Mouse (Mus musculus): Measurements from ENCODE around the gene Tbcel. TPM values are rescaled to one million over a fixed set of nuclear protein-coding genes. Genes with fewer than 3 reads are reported as not detected.

Tbcel gene
- total RNA-seq, 2 experiments from 2014 or later: 20.4 to 20.6 TPM

DNA sequence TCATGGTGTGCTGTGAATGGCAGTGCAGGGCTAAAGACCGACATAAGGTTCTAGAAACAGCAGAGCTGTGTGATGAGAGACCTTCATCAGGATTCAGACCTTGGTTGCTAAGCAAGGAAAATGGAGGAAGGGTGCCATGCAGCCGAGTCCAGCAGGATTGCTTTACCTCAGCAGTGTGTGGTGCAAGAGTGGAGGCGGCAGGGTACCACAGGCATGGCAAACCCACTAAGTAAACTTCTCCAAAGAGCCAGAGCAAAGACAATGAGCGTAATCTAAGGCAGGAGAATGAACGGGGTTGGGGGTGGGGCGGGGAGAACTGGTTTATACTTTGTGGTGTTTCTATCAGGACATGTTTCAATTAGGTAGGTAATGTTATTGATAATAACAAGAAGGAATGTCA is 58.6 kb downstream of the Tbcel start:
- DNase-seq: no peak
- intact Hi-C loops (cut with DNase I): no loop called here

DNA sequence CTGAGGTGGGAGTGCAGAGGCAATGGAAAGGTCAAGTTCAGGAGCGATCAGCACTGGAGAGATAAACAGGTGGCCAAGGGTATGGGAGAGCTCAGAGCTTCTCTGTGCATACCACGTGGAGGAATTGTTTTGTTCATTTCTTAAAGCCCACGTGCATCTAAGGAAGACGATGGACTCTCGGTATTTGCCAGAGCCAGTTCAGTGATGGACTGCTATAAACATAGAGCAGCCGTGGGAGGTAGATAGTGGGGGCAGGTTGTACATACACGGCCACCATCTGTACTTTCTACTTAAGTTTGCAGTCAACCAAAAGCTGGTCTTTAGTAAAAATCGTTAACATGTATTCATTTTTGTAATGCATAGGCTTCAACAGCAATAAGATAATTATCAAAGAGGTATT is 65.5 kb downstream of the Tbcel start:
- intact Hi-C loops (cut with DNase I): no loop called here

DNA sequence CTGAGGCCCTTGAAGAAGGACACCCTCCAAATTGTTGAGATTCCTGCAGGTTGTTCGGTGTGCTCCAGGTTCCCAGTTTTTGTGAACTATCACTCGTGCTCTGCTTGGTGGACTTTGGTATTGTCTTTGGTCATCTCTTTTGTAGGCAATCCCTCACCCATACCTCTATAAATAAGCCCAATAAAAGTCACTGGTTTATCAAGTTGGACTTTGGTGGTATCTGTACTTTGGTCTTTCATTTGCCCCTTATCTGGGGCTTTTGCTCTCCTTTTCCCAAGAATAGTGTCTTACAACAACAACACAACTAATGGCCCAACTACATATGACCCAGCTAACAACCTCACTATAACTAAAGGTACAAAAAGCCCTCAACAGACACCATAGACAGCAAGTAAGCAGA is 66.4 kb downstream of the Tbcel start:
- intact Hi-C loops (cut with DNase I): no loop called here
- no peak for DNase-seq

More for the DNA sequence above, 65.5 kb downstream of the Tbcel start:
- DNase-seq: no peak

DNA sequence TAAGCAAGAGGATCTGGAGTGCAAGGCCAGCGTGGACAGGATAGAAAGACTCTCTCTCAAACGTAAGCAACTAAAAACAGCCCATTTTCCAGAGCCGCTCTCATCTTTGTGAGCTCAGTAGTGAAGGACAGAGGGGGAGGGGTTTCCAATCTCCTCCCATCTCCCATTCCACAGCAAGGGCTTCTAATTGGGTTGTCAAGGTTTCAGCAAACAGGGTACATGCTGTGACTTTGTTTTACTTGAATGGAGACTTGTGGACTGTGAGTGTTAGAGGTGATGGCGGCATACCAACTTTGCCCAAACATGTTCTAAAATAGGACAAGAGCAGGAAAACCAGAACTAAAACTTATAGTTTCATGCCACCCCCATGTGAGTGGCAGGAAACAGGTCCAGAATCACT is 68.2 kb downstream of the Tbcel start:
- DNase-seq: no peak
- intact Hi-C loops (cut with DNase I): no loop called here

DNA sequence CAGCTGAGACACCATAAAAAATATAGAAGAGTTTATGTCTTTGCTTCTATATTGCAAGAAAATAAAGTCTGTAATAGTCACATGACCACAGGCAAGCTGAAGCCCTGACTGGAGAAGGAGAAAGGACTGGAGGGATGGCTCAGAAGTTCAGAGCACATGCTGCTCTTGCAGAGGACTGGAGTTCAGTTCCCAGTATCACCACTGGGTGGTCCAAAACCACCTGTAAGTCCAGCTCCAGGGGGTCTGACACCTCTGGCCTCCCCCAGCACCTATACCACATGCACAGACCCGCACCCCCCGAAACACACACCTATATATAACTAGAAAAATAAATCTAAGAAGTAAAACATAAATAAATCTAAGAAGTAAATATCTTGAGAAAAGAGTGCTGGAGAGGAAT is 75.5 kb downstream of the Tbcel start:
- no peak for DNase-seq
- intact Hi-C loops (cut with DNase I): no loop called here

DNA sequence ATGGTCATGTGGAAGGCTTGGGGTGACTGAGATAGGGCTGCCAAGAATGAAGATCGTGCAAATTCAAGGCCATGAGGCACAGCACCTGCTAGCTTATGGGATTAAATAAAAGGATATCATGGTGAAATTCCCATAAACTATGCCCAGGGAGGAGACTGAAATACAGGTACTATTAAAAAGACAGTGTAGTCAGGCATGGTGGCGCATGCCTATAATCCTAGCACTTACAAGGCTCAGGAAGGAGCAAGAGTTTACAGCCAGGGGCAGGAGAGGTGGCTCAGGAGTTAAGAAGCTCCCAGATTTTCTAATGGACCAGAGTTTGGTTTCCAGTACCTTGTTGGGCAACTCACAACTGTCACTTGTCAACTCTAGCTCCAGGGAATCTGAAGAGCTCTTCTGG is 76.0 kb downstream of the Tbcel start:
- no peak for DNase-seq
- intact Hi-C loops (cut with DNase I): no loop called here

DNA sequence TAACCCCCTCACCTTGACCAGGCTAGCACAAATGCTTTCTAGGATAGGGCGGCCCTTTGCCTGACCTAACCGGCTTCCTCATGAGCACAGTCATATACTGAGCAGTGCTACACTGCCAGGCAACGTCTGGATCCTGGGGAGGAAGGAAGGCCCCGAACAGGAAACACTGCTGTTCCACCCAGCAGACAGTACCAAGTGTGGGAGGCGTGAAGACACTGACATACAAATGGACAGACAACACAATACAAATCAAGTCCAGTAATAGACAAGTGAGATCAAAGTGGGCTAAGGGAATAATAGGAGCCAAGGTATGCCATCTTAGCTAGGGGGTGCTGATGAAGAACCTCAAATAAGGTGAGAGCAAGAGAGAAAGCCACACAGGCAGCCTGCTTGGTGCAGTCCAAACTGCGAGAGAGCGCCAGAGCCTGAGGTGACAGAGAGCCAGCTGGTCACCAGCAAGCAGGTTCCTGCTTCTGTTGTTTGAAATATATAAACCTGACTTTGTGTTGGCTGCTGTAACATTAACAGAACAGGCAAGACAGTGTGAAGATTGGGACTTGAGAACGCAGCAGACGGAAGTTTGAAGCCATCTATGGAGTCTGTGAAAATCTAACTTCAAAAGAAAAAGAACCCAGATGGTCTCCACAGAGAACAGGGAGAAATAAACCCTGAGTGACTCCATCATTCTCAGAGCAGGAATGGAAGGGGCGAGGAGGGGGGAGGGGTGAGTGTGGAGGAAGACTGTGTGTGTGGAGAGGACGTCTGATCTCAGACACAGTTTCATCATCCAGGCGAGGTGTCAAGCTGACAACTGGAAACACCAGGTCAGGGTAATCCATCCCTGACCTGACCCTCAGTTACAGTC is 79.3 kb downstream of the Tbcel start:
- peak; percentile 9 to 13 for DNase-seq
- intact Hi-C loops (cut with DNase I): no loop called here

DNA sequence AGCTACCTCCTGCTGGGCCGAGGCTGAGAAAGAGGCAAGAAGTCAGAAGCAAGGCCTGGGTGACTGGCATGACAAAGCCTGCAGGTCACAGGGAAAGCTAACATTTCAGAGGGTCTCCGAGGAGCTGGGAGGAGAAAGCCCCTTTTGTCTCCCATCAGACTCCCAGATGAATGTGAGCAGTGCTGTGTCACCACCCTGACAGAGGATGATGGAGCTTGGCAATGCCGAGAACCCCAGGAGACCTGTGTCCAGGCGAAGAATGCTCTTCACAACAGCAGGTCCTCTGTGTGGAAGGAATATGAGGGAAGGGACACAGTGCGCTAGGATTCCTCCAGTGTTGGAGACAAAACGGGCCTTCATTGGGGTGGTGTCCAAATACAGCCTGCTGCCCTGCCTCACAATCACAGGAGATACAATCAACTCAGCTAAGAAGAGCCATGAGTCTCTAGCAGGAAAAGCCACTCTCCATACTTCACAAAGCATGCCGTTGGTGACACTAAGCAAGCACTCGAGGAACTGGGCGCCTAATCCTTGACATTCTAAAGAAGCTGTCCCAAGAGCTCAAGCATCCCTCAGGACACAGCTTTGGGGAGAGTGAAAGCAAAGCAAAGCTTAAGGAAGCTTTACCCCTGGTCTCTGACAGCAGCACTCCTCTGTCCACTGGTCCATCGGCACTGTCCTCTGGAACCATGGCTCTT is 80.8 kb downstream of the Tbcel start:
- intact Hi-C loops (cut with DNase I): no loop called here

DNA sequence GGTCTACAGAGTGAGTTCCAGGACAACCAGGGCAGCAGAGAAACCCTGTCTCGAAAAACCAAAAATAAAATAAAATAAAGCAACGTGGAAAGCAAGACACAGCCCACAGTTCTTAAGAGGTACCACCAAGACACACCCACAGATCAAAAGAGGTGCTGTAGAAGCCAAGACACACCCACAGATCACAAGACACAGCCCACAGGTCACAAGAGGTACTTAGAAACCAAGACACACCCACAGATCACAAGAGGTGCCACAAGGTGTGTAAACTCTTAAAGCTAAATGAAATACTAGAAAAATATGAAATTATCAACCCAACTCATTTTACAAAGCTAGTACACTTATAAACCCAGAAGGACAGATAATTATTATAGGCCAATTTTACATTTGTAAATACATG is 84.0 kb downstream of the Tbcel start:
- no peak for DNase-seq
- intact Hi-C loops (cut with DNase I): no loop called here

More for the DNA sequence above, 80.8 kb downstream of the Tbcel start:
- DNase-seq: no peak

DNA sequence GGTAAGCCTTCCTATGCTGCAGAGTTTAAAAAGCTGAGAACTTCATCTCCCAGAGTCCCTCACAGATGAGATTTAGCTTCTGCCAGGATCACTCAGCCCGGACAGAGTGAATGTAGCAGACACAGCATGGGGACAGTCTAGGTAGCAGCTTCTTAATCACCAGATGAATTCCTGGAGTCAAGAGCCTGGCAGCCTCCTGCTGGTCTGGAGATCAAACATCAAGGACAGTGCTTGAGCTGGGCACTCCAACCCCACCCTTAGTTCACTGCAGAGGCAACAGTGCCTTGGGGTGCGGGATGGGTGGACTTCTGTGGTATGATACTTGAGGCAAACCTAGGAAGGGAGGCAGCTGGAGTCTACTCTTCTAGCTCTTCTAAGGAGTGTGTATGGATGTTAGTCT is 87.9 kb downstream of the Tbcel start:
- intact Hi-C loops (cut with DNase I): no loop called here
- no peak for DNase-seq

DNA sequence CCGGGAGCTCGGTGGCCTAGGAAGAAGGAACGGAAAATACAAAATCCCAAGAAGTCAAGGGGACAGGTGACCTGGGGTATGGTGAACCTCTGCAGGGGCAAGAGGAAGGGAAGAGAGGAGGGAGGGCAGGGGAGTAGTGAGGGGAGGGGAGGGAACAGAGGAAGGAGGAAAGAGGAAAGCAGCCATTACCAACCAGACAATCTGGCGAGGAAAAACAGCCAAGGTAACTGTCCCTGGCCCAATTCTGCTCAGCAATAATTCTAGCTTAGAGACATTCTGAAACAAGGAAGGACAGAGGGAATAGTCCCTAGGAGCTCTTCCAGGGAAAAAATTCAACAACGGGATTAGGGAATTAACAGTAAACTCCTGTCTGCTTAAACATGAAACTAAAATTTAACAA is 88.8 kb downstream of the Tbcel start:
- intact Hi-C loops (cut with DNase I): no loop called here
- DNase-seq: no peak

DNA sequence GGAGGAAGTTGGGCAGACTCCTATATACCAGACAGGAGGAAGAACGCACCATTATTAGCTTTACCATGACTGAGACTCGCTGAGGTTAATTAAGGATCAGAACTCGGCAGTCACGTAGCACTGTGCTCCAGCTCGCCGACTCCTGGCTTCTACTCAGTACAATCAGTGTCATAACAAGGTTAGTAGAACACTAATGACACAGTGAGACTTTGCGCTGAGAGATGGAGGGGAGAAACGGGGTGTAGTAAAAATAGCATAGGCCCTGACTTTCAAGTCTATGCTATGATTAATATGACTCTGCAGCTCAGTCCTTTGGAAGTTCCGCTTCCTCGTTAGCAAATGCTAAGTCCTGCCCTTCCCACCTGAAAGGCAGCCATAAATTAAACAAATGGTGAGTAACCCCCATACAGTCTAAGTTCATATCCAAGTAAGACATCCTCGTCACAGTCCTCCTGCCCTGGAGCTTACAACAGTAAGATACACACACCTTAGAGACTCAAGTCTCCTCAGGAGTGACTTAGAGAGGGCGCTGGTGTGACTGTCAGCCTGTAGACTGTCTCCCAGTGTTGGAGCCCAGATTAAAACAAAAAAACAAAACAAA is 90.2 kb downstream of the Tbcel start:
- intact Hi-C loops (cut with DNase I): no loop called here
- no peak for DNase-seq

DNA sequence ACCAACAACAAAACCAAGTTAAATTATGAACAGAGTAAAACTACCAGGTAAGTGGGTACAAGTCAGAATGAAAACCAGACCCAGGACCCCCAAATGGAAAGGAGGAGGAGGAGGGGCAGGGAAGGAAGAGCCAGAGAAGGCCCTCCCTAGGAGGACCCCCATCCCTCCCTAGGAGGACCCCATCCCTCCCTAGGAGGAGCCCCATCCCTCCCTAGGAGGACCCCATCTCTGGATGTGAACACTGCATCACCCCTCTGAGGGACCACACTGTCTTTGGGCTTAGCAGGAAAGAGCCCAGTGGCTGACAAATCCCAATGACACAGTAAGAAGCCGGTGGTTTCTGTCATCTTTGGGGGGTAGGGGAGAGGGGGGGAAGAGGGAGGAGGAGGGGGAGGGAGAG is 92.4 kb downstream of the Tbcel start:
- DNase-seq: no peak
- intact Hi-C loops (cut with DNase I): no loop called here

DNA sequence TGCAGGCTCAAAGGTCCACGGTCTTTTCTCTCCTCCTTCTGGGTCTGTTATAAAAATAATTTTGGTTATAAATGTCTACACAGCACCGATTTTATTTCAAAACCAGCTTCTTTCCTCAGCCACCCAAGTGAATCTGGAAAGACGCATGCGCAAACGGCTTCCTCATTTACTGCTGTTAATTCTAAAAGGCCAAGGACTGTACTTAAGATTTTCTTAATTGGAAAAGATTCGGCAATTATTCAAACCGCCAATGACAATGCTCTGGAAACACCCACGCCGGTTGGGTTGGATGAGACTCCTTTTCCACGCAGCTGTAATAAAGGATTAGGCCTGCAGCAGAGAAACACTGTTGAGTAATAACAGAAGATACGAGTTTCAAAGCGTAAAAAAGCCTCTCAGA is 94.3 kb downstream of the Tbcel start:
- no peak for DNase-seq
- intact Hi-C loops (cut with DNase I): no loop called here

DNA sequence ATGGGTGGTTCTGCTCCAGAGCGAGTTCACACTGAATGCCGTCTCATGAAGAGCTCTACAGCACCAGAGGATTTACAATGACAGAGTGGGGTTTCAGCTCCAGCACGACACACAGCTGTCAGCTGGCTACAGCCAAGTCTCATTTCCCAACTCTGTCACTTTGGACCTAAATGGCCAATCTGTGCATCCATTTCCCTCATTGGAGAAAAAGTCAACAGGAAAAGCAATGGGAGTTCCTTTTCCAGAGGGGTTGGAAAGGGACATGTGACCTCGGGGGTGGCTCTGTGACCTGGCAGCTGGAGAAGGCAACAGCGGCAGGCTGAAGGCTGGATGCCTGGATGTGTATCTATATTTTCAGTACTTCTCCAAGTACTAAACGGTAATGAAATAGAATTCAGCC is 96.3 kb downstream of the Tbcel start:
- DNase-seq: no peak
- intact Hi-C loops (cut with DNase I): no loop called here

DNA sequence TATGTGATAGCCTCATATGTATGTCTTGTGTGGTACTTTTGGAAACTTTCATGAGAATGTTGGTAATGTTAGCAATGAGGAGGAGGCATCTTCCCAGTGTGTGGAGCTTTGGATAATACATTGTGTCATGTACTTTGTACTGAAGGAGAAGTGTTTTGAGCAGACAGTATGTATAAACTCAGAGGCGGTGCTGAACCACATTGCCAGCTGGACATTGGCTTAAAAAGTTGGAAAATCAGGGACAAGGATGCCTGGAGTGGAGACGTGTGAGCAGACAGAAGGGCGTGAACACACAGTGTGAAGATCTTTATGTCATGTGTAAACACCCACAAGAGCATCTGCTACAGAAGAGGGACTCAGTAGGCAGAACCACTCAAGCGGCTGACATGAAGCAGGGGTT is 101.9 kb downstream of the Tbcel start:
- DNase-seq: no peak
- intact Hi-C loops (cut with DNase I): no loop called here

DNA sequence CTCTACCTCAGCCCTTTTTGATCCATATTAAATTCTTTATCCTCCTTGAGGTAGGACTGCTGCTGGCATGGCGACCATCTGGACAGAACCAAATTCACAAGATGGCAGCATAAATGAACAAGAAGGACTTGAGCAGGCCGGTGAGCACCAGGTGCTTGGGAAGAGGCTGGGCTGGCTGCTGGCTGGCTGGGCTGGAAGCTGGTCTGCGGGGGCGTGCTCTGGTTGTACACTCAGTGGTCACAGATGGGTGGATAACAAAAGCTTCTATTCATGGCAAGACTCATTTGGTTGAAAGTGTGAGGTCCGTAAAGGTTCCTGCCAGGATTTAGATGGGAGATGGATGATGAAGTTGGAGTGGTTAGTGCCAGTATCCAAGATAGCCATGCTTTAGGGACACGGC is 106.1 kb downstream of the Tbcel start:
- intact Hi-C loops (cut with DNase I): no loop called here

DNA sequence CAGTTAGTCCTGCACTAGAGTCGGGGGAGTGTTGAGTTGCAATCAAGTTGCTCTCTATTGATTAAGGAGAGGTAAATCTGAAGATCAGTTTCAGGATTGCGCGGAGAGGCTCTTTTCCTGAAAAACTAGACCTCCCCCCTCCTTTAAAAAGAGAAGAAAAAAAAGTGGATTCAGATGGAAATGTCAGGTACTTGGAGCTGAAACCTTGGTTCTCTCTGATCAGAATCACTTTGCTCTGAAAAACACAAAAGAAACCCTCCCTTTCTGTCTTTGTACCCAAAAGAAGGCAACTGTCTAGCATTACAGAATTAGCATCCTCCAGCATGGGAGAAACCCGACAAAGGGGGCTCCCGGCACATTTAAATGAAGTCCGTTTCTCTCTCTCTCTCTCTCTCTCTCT is 107.8 kb downstream of the Tbcel start, which contains the start of gene Tecta:
TSS of gene Tecta (minus strand) at position 101 of the 400 bp plus-strand sequence.
- intact Hi-C loops (cut with DNase I): no loop called here
- DNase-seq: no peak

More for the DNA sequence above, 106.1 kb downstream of the Tbcel start:
- DNase-seq: no peak

DNA sequence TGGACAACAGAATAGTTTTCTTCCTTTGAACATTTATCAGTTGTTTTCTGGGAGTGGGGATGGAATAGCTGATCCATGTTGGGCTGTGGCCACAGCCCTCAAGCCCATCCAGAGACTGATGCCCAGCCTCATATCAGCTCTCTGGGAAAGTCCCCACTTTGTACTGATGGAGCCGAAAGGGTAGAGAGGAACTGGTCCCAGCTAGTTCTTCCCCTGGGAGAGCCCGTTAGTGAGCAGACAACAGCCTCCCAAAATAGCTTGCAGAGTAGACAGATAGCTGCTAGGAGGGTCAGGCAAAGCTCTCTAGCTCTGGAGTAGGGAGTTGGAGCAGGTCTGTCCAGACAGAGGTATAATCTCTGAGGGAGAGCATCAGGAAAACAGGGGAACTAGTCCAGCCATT is 111.5 kb downstream of the Tbcel start:
- intact Hi-C loops (cut with DNase I): no loop called here

DNA sequence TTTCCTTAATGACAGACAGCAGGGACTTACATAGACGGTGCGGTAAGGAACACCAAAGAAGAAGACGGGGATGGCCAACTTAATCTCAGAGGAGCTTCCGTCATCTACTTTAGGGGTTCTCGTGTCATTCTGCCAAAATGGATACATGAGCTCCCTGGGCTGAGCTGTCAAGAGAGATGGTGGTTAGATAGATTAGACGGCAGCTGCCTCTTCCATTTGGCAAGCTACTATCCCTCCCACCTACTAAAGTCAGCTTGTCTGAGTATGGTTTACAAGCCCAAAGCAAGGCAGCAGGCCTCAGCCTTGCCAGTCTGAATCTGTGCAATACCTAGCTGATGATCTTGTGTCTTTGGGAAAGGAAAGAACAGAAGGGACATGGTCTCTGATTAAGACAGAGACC is 112.7 kb downstream of the Tbcel start:
- intact Hi-C loops (cut with DNase I): no loop called here
- no peak for DNase-seq

More for the DNA sequence above, 111.5 kb downstream of the Tbcel start:
- DNase-seq: no peak

DNA sequence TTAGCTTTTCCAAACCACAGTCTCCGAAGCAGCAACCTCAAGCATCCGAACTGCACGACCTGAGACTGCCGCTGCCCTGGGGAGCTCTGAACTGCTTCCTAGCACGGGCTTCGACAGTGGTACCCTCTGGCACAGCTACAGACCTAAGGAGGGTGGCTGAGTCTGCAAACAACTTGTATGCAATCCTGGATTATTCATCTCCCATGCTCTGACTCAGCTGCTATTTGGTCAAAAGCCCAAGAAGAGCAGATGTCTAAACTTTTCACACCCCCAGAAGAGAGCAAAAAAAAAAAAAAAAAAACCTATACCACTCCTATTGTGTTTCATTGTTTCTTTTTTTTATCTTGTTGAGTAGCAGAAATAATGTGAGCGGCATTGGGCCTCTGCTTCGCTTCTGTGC is 113.3 kb downstream of the Tbcel start:
- intact Hi-C loops (cut with DNase I): no loop called here
- DNase-seq: no peak

DNA sequence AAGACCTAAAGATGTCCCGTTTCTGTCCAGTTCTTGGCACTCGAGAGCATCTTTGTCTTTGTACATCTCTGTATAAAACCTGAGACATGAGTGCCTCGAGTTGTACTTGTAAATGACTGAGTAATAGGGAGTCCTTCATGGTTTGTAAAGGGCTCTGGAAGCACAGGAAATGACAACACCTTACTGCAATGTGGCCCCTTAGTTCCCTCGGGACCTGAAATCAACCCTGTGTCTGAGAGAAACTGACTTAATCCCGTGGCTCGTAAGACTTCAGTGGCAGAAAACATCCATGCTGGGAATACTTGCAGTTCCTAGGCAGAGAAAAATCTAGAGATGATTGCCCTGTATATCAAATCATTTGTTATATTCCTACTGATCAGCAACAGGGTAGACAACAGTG is 114.7 kb downstream of the Tbcel start:
- DNase-seq: no peak
- intact Hi-C loops (cut with DNase I): no loop called here
